9 mouse cellular contexts compared by ENCODE assay signal in genomic region chr13:113046211-113046883, GRCm38 (mm10). TPM values are rescaled to one million over a fixed set of nuclear protein-coding genes. Genes with fewer than 3 reads are reported as not detected.
DNase-seq lines count a peak whose midpoint lies in the region; ATAC-seq lines count a peak whose summit lies in the region.
"Had no signal": no experiment of that assay in that cellular context is flagged by ENCODE, and none has a peak within 500 bp of the region (broad histone marks: within the 10 kb centered on the region; RNA-seq: fewer than 3 reads in every experiment).

Gpx8 (minus strand) TSS chr13:113046410.

- intact Hi-C loops in gastrocnemius, postnatal 36 days (cut with DNase I), result loop anchor here (5.0 to 10.0 kb wide), 2 partner anchors 216 to 568 kb away; partner anchors contain the start of gene Snx18
- intact Hi-C loops in left cerebral cortex, postnatal 4 days (cut with DNase I), result loop anchor here (5.0 kb wide), 2 partner anchors 91 to 221 kb away; no protein-coding TSS in a partner anchor

- ATAC-seq in common myeloid progenitor, adult 5-6 weeks (replicated peaks; ENCODE audit: low read depth, poor library complexity, severe bottlenecking), result peak; percentile 82

- peak; percentile 75 for DNase-seq in R1 (ENCODE audit: low read depth, low spot score)
- DNase-seq in gastrocnemius, postnatal 36 days, result peak; percentile 19 to 45
- DNase-seq in induced T-regulatory cell, adult 2 months (ENCODE audit: low read depth), result peak; percentile 70
- DNase-seq in left cerebral cortex, postnatal 4 days, result peak; percentile 40
- peak; percentile 82 for DNase-seq in mesoderm, embryonic 11.5 days (ENCODE audit: low read depth, low spot score)
- peak; percentile 35 for DNase-seq in right cerebral cortex, postnatal 4 days
- DNase-seq in spleen, postnatal 10 days (ENCODE audit: low spot score in 2 of 2), result no peak

RNA-seq across cellular contexts. Expression of gene Gpx8, which starts in this region (rescaled TPM):
- 2.1 TPM in 1 of 2 replicates, not detected in the other for total RNA-seq in common myeloid progenitor, adult 5-6 weeks (2017)
- total RNA-seq in gastrocnemius, postnatal 36 days (2021), result 1 to 10 TPM; 7.6 to 7.7 TPM
- total RNA-seq in left cerebral cortex, postnatal 4 days (2021), result 10 to 100 TPM; 15.7 to 17.5 TPM
- total RNA-seq: neutrophil, adult 5-6 weeks had no signal

Comparison
In these comparisons a context has a peak if more than half of its experiments do, and no peak if none do; other contexts are left out.
1. DNase-seq: peak in R1 (single experiment), gastrocnemius, postnatal 36 days (2 of 2), induced T-regulatory cell, adult 2 months (single experiment), left cerebral cortex, postnatal 4 days (single experiment), mesoderm, embryonic 11.5 days (single experiment) and right cerebral cortex, postnatal 4 days (single experiment); none in spleen, postnatal 10 days (0 of 2).